Mouse (Mus musculus): ENCODE measurements at regions not wholly inside any gene's neighbourhood (a gene's known extent, or its start where the extent isn't known, plus 50 kb on each side); places are given as distances from the start of the nearest gene placed in this dataset.

DNA sequence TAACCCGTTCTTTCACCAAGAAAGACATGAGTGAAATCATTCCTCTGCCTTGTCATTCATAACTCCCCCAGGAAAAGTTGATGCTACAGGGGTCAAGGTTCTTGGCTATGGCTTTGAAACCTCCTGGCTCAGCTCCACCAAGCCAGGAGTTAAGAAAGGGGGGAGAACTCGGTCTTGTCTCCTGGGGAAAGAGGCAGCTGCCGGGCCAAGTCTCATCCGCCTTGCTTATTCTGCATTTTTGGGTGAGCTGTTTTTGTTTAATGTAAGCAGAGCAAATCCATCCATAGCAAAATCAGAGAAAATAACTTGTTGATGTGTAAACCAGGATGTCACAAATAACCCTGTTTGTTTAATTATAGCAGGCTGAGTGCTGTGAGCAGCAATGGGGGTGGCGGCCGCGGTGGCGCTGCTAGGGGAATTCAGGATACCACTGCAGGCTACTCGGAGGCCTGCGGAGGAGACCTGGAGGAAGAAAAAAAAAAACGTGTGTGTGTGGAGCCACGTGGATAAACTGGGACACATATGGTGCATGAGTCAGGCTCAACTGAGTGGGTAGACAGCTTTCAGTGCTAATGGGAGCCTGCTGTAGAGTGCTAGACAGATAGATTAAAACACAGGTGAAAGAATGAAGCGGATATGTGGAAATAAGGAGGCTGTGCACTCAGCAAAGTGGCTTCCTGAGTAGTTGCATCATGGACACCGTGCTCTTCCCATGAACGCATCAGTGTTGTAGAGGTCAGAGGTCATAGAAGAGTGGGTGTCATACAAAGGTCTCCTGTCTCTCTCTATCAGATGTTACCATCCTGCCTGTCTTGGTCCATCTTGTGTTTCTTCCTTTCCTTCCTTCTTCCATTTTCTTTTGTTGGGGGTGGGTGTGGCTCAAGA, 203.5 kb downstream of the Ttc8 start:
- H3K27ac ChIP-seq = no peak overlapping the region
- intact Hi-C loops (cut with DNase I) = no loop called here
- peak in 1 of 2 experiments; percentile 18 for DNase-seq
- no peaks in the 10 kb centered on the region for H3K36me3 ChIP-seq (ENCODE audit: control insufficient read depth, insufficient read depth, low read length)
- H3K79me2 ChIP-seq (replicated peaks; ENCODE audit: control insufficient read depth, insufficient read depth, low read length) = no peaks in the 10 kb centered on the region
- H3K4me3 ChIP-seq = no peak overlapping the region
- WGBS = 55% methylated on average over 15 of the region's 15 CpGs
- H3K4me1 ChIP-seq (ENCODE audit: control insufficient read depth, insufficient read depth, low read length) = no peaks in the 10 kb centered on the region
- no peak overlapping the region for H3K9ac ChIP-seq (ENCODE audit: low read depth, low read length)
- no peaks in the 10 kb centered on the region for H3K27me3 ChIP-seq (ENCODE audit: control insufficient read depth, insufficient read depth, low read length)
- TF ChIP-seq EP300 (IDR thresholded peaks at IDR 0.05; ENCODE audit: insufficient read depth, low read depth, low read length) (no peak), POLR2A (IDR thresholded peaks at IDR 0.05; ENCODE audit: insufficient read depth, low read depth, low read length) (no peak), CTCF (IDR thresholded peaks at IDR 0.05) (no peak)

- Histone ChIP-seq H3K4me3 (no peak overlapping the region), H3K27me3 (ENCODE audit: control insufficient read depth, insufficient read depth, low read length) (no peaks in the 10 kb centered on the region), H3K27ac (no peak overlapping the region), H3K36me3 (ENCODE audit: control insufficient read depth, insufficient read depth, low read length) (no peaks in the 10 kb centered on the region), H3K9ac (ENCODE audit: low read depth, low read length) (no peak overlapping the region), H3K4me1 (ENCODE audit: control insufficient read depth, insufficient read depth, low read length) (no peaks in the 10 kb centered on the region), H3K79me2 (replicated peaks; ENCODE audit: control insufficient read depth, insufficient read depth, low read length) (no peaks in the 10 kb centered on the region)
- DNase-seq = no peak
- TF ChIP-seq POLR2A (IDR thresholded peaks at IDR 0.05; ENCODE audit: insufficient read depth, low read depth, low read length) (no peak), CTCF (IDR thresholded peaks at IDR 0.05) (peak; percentile 22), EP300 (IDR thresholded peaks at IDR 0.05; ENCODE audit: insufficient read depth, low read depth, low read length) (no peak)
- intact Hi-C loops (cut with DNase I) = no loop called here
- 96% methylated on average over 2 of the region's 2 CpGs for WGBS
Observed at GRCm38 (mm10) chr12:99126129-99126528, 205.8 kb downstream of the Ttc8 start.

All from heart, adult 2 months (tissue).